Mouse (Mus musculus): Measurements from ENCODE around the gene C130032M10Rik. TPM values are rescaled to one million over a fixed set of nuclear protein-coding genes. Genes with fewer than 3 reads are reported as not detected.

The C130032M10Rik gene
- not detected in 2 replicates for total RNA-seq (2015; ENCODE audit: low replicate concordance)
- total RNA-seq (2017; ENCODE audit: low replicate concordance): not detected in 2 replicates

- no peak for ATAC-seq (replicated peaks; ENCODE audit: low FRiP score, poor library complexity, severe bottlenecking)
Measured at GRCm38 (mm10) chr9:114515364-114515763, at the start of gene C130032M10Rik. C130032M10Rik (plus strand) TSS chr9:114515697.

GRCm38 (mm10) chr9:114466871-114467270 is 48.6 kb upstream of the C130032M10Rik start:
- ATAC-seq (replicated peaks; ENCODE audit: low FRiP score, poor library complexity, severe bottlenecking): no peak

- ATAC-seq (replicated peaks; ENCODE audit: low FRiP score, poor library complexity, severe bottlenecking): no peak
Measured at GRCm38 (mm10) chr9:114468217-114468616, 47.3 kb upstream of the C130032M10Rik start.

- no peak for ATAC-seq (replicated peaks; ENCODE audit: low FRiP score, poor library complexity, severe bottlenecking)
Measured at GRCm38 (mm10) chr9:114468701-114469100, 46.8 kb upstream of the C130032M10Rik start.

- ATAC-seq (replicated peaks; ENCODE audit: low FRiP score, poor library complexity, severe bottlenecking): no peak
Measured at GRCm38 (mm10) chr9:114471892-114472291, 43.6 kb upstream of the C130032M10Rik start.

GRCm38 (mm10) chr9:114477019-114477418 is 38.5 kb upstream of the C130032M10Rik start:
- no peak for ATAC-seq (replicated peaks; ENCODE audit: low FRiP score, poor library complexity, severe bottlenecking)

GRCm38 (mm10) chr9:114480940-114481339 is 34.6 kb upstream of the C130032M10Rik start:
- ATAC-seq (replicated peaks; ENCODE audit: low FRiP score, poor library complexity, severe bottlenecking): no peak

- ATAC-seq (replicated peaks; ENCODE audit: low FRiP score, poor library complexity, severe bottlenecking): no peak
Measured at GRCm38 (mm10) chr9:114484771-114485170, 30.7 kb upstream of the C130032M10Rik start.

- no peak for ATAC-seq (replicated peaks; ENCODE audit: low FRiP score, poor library complexity, severe bottlenecking)
Measured at GRCm38 (mm10) chr9:114486808-114487207, 28.7 kb upstream of the C130032M10Rik start.

GRCm38 (mm10) chr9:114487481-114488258 is 27.8 kb upstream of the C130032M10Rik start:
- ATAC-seq (replicated peaks; ENCODE audit: low FRiP score, poor library complexity, severe bottlenecking): no peak

GRCm38 (mm10) chr9:114496469-114496868 is 19.0 kb upstream of the C130032M10Rik start:
- ATAC-seq (replicated peaks; ENCODE audit: low FRiP score, poor library complexity, severe bottlenecking): no peak

GRCm38 (mm10) chr9:114498218-114498617 is 17.3 kb upstream of the C130032M10Rik start:
- no peak for ATAC-seq (replicated peaks; ENCODE audit: low FRiP score, poor library complexity, severe bottlenecking)

GRCm38 (mm10) chr9:114499783-114500515 is 15.5 kb upstream of the C130032M10Rik start:
- ATAC-seq (replicated peaks; ENCODE audit: low FRiP score, poor library complexity, severe bottlenecking): no peak

- ATAC-seq (replicated peaks; ENCODE audit: low FRiP score, poor library complexity, severe bottlenecking): no peak
Measured at GRCm38 (mm10) chr9:114501111-114501510, 14.4 kb upstream of the C130032M10Rik start.

GRCm38 (mm10) chr9:114501913-114502312 is 13.6 kb upstream of the C130032M10Rik start:
- no peak for ATAC-seq (replicated peaks; ENCODE audit: low FRiP score, poor library complexity, severe bottlenecking)

- no peak for ATAC-seq (replicated peaks; ENCODE audit: low FRiP score, poor library complexity, severe bottlenecking)
Measured at GRCm38 (mm10) chr9:114502711-114503427, 12.6 kb upstream of the C130032M10Rik start.

- no peak for ATAC-seq (replicated peaks; ENCODE audit: low FRiP score, poor library complexity, severe bottlenecking)
Measured at GRCm38 (mm10) chr9:114504816-114505215, 10.7 kb upstream of the C130032M10Rik start, which contains the start of gene Ccr4. Ccr4 (minus strand) TSS chr9:114504916.

- no peak for ATAC-seq (replicated peaks; ENCODE audit: low FRiP score, poor library complexity, severe bottlenecking)
Measured at GRCm38 (mm10) chr9:114506564-114506963, 8.9 kb upstream of the C130032M10Rik start.

- no peak for ATAC-seq (replicated peaks; ENCODE audit: low FRiP score, poor library complexity, severe bottlenecking)
Measured at GRCm38 (mm10) chr9:114507421-114507820, 8.1 kb upstream of the C130032M10Rik start.

GRCm38 (mm10) chr9:114509785-114510184 is 5.7 kb upstream of the C130032M10Rik start:
- no peak for ATAC-seq (replicated peaks; ENCODE audit: low FRiP score, poor library complexity, severe bottlenecking)
